In the genomic region with DNA sequence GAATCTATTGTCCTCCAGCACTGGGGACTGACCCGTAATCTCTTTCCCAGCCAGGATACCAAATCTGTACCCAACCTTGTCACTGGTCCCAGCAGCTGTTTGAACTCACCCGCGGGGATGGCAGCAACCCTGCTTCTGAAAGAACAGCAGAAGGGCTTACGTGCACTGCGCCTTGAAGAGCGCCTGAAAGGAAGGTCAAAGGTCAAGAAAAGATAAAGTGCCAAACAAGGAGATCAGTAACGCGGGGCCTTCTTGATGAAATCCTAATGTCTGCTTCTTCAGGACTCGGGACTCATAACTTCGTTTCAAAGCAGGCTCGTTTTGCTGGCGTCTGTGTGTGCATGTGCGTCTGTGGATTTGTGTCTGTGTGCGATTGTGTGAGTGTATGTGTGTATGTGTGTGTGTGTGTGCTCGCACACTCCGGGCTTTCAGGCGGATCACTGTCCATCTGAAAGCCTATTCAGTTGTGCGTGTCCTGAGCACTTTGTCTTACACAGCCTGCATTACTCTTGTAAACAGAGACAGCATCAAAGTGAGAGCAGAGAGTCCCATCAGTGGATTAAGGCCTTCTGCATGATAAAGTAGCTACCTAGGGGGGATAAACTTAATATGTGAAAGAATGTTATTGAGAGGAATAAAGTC, we compare ENCODE assay signal across 22 mouse cellular contexts.
A peak's percentile ranks its signal among the peaks of the same experiment; 100 is the strongest.
DNase-seq lines count a peak whose midpoint lies in the region; ATAC-seq and TF ChIP-seq lines count a peak whose summit lies in the region.
"Had no signal": no experiment of that assay in that cellular context is flagged by ENCODE, and none has a peak within 500 bp of the region (broad histone marks: within the 10 kb centered on the region; RNA-seq: fewer than 3 reads in every experiment).

No protein-coding gene starts in this region.

- no peak for TF ChIP-seq POLR2A in liver, adult 2 months (IDR thresholded peaks at IDR 0.05; ENCODE audit: extremely low read depth, insufficient read depth, low read length)

- H3K36me3 ChIP-seq in forebrain, embryonic 11.5 days (ENCODE audit: control insufficient read depth, insufficient read depth, low read length), result no peaks in the 10 kb centered on the region
- H3K36me3 ChIP-seq in forebrain, postnatal 0 days (ENCODE audit: insufficient read depth), result no peaks in the 10 kb centered on the region
- H3K36me3 ChIP-seq in liver, adult 2 months (ENCODE audit: control insufficient read depth, insufficient read depth, low read length), result no peaks in the 10 kb centered on the region
- H3K36me3 ChIP-seq in liver, postnatal 0 days (replicated peaks; ENCODE audit: insufficient read depth, low read length), result no peaks in the 10 kb centered on the region
- H3K36me3 ChIP-seq in embryonic facial prominence, embryonic 10.5 days (replicated peaks), result no peaks in the 10 kb centered on the region
- H3K36me3 ChIP-seq: forebrain, embryonic 10.5 days; G1E; hindbrain, embryonic 15.5 days; intestine, embryonic 15.5 days; limb, embryonic 13.5 days; neural tube, embryonic 13.5 days had no signal

- DNase-seq in forebrain, embryonic 11.5 days (ENCODE audit: low spot score), result no peak
- DNase-seq in forebrain, postnatal 0 days, result no peak
- peak; percentile 74 for DNase-seq in liver, adult 2 months (ENCODE audit: extremely low read depth, low read depth, low spot score)
- DNase-seq in liver, postnatal 0 days, result no peak
- peak; percentile 33 for DNase-seq in R1 (ENCODE audit: low read depth, low spot score)
- DNase-seq in embryonic facial prominence, embryonic 10.5 days (ENCODE audit: low spot score), result peak; percentile 21
- no peak for DNase-seq in layer of hippocampus, postnatal 36 days
- DNase-seq in layer of hippocampus, postnatal 10 days (ENCODE audit: low spot score in 2 of 2), result no peak
- DNase-seq: cerebellum, adult 8-10 months; gastrocnemius, postnatal 25 days; kidney, postnatal 36 days; layer of hippocampus, adult 9-11 months; right cerebral cortex, postnatal 25 days; thymus, postnatal 4 days had no signal

- H3K27ac ChIP-seq in forebrain, embryonic 11.5 days (ENCODE audit: low read depth, low read length), result no peak overlapping the region
- no peak overlapping the region for H3K27ac ChIP-seq in forebrain, postnatal 0 days (ENCODE audit: low read depth, low read length)
- 0 out of 2 replicates have a peak overlapping the region, but pooled peaks have one; percentile 4 for H3K27ac ChIP-seq in liver, adult 2 months (replicated peaks; ENCODE audit: insufficient read depth, low read depth, low read length)
- no peak overlapping the region for H3K27ac ChIP-seq in liver, postnatal 0 days (ENCODE audit: low read depth)
- H3K27ac ChIP-seq in embryonic facial prominence, embryonic 10.5 days (replicated peaks), result no peak overlapping the region
- H3K27ac ChIP-seq: forebrain, embryonic 10.5 days; hindbrain, embryonic 15.5 days; intestine, embryonic 15.5 days; limb, embryonic 13.5 days; liver, embryonic 14.5 days; neural tube, embryonic 13.5 days had no signal

- TF ChIP-seq EP300 in liver, postnatal 0 days (IDR thresholded peaks at IDR 0.05; ENCODE audit: low read depth), result no peak

- peaks cover 14% of the 10 kb centered on the region for H3K4me1 ChIP-seq in forebrain, embryonic 11.5 days (replicated peaks; ENCODE audit: control insufficient read depth, insufficient read depth, low read length)
- no peaks in the 10 kb centered on the region for H3K4me1 ChIP-seq in forebrain, postnatal 0 days (ENCODE audit: insufficient read depth)
- H3K4me1 ChIP-seq in liver, adult 2 months (ENCODE audit: control insufficient read depth, insufficient read depth, low read length), result peaks cover 16% of the 10 kb centered on the region
- no peaks in the 10 kb centered on the region; the same call in 1 of the 2 replicates for H3K4me1 ChIP-seq in liver, postnatal 0 days (ENCODE audit: insufficient read depth)
- peaks cover 17% of the 10 kb centered on the region for H3K4me1 ChIP-seq in embryonic facial prominence, embryonic 10.5 days
- H3K4me1 ChIP-seq: intestine, embryonic 15.5 days; limb, embryonic 13.5 days had no signal

- H3K27me3 ChIP-seq in forebrain, embryonic 11.5 days (ENCODE audit: control insufficient read depth, insufficient read depth, low read length), result peaks cover 3% of the 10 kb centered on the region; the same call in 1 of the 2 replicates
- H3K27me3 ChIP-seq in forebrain, postnatal 0 days (ENCODE audit: insufficient read depth, low read length), result peaks cover 8% of the 10 kb centered on the region; the same call in 1 of the 2 replicates
- H3K27me3 ChIP-seq in liver, adult 2 months (ENCODE audit: control insufficient read depth, insufficient read depth, low read length), result no peaks in the 10 kb centered on the region
- no peaks in the 10 kb centered on the region for H3K27me3 ChIP-seq in liver, postnatal 0 days (ENCODE audit: insufficient read depth, low read length)
- peaks cover 37% of the 10 kb centered on the region for H3K27me3 ChIP-seq in embryonic facial prominence, embryonic 10.5 days (replicated peaks; ENCODE audit: low read depth, poor library complexity, severe bottlenecking)
- H3K27me3 ChIP-seq: hindbrain, embryonic 15.5 days; intestine, embryonic 15.5 days; limb, embryonic 13.5 days; neural tube, embryonic 13.5 days had no signal

- H3K79me2 ChIP-seq in liver, adult 2 months (ENCODE audit: control insufficient read depth, insufficient read depth, low read length), result no peaks in the 10 kb centered on the region

- H3K9ac ChIP-seq in forebrain, embryonic 11.5 days (ENCODE audit: low read length), result no peak overlapping the region
- no peak overlapping the region for H3K9ac ChIP-seq in forebrain, postnatal 0 days
- no peak overlapping the region for H3K9ac ChIP-seq in liver, adult 2 months (ENCODE audit: low read depth, low read length)
- H3K9ac ChIP-seq in liver, postnatal 0 days (replicated peaks), result no peak overlapping the region
- H3K9ac ChIP-seq: hindbrain, embryonic 15.5 days; intestine, embryonic 15.5 days; limb, embryonic 13.5 days; liver, embryonic 14.5 days; neural tube, embryonic 13.5 days had no signal

- ATAC-seq in forebrain, embryonic 11.5 days (replicated peaks; ENCODE audit: low FRiP score), result peak; percentile 50
- no peak for ATAC-seq in forebrain, postnatal 0 days
- no peak for ATAC-seq in liver, postnatal 0 days
- ATAC-seq: CD4-positive, CD25-positive, alpha-beta regulatory T cell, adult 4 months; intestine, embryonic 15.5 days had no signal

- H3K9me3 ChIP-seq in forebrain, embryonic 11.5 days (ENCODE audit: control insufficient read depth, low read length), result no peaks in the 10 kb centered on the region
- no peaks in the 10 kb centered on the region for H3K9me3 ChIP-seq in forebrain, postnatal 0 days (ENCODE audit: low read length)
- H3K9me3 ChIP-seq in liver, postnatal 0 days (ENCODE audit: low read length), result no peaks in the 10 kb centered on the region
- no peaks in the 10 kb centered on the region for H3K9me3 ChIP-seq in embryonic facial prominence, embryonic 10.5 days
- H3K9me3 ChIP-seq: forebrain, embryonic 10.5 days; hindbrain, embryonic 15.5 days; intestine, embryonic 15.5 days; limb, embryonic 13.5 days; neural tube, embryonic 13.5 days had no signal

- no peak overlapping the region for H3K4me2 ChIP-seq in forebrain, embryonic 11.5 days (ENCODE audit: low read depth, low read length, severe bottlenecking)
- no peak overlapping the region for H3K4me2 ChIP-seq in forebrain, postnatal 0 days (ENCODE audit: low read depth)
- no peak overlapping the region for H3K4me2 ChIP-seq in liver, postnatal 0 days (ENCODE audit: low read depth, low read length)
- H3K4me2 ChIP-seq: hindbrain, embryonic 15.5 days; intestine, embryonic 15.5 days; limb, embryonic 13.5 days; neural tube, embryonic 13.5 days had no signal

- 8% methylated on average over 18 of the region's 18 CpGs for WGBS in forebrain, embryonic 11.5 days
- WGBS in forebrain, postnatal 0 days, result 23% methylated on average over 18 of the region's 18 CpGs
- WGBS in liver, adult 2 months, result 51% methylated on average over 18 of the region's 18 CpGs
- 56% methylated on average over 18 of the region's 18 CpGs for WGBS in liver, postnatal 0 days (ENCODE audit: insufficient replicate concordance)
- WGBS in embryonic facial prominence, embryonic 10.5 days, result 25% methylated on average over 18 of the region's 18 CpGs

- no peak for TF ChIP-seq CTCF in forebrain, postnatal 0 days (IDR thresholded peaks at IDR 0.05; ENCODE audit: low read depth)
- no peak for TF ChIP-seq CTCF in liver, adult 2 months (IDR thresholded peaks at IDR 0.05; ENCODE audit: low read depth, low read length)
- no peak for TF ChIP-seq CTCF in liver, postnatal 0 days (IDR thresholded peaks at IDR 0.05; ENCODE audit: low read depth)

- no peak overlapping the region for H3K4me3 ChIP-seq in forebrain, embryonic 11.5 days (ENCODE audit: low read depth, low read length)
- H3K4me3 ChIP-seq in forebrain, postnatal 0 days (ENCODE audit: low read depth, low read length), result no peak overlapping the region
- no peak overlapping the region for H3K4me3 ChIP-seq in liver, adult 2 months (ENCODE audit: insufficient read depth, low read depth, low read length)
- no peak overlapping the region for H3K4me3 ChIP-seq in liver, postnatal 0 days (ENCODE audit: low read depth, low read length)
- no peak overlapping the region for H3K4me3 ChIP-seq in embryonic facial prominence, embryonic 10.5 days
- H3K4me3 ChIP-seq: forebrain, embryonic 10.5 days; hindbrain, embryonic 15.5 days; intestine, embryonic 15.5 days; limb, embryonic 13.5 days; neural tube, embryonic 13.5 days had no signal

Comparison
In these comparisons a context has a peak if more than half of its experiments do, and no peak if none do; other contexts are left out.
1. DNase-seq: peak in liver, adult 2 months (single experiment), R1 (single experiment) and embryonic facial prominence, embryonic 10.5 days (single experiment); none in forebrain, embryonic 11.5 days (single experiment), forebrain, postnatal 0 days (single experiment), liver, postnatal 0 days (single experiment), layer of hippocampus, postnatal 36 days (0 of 2) and layer of hippocampus, postnatal 10 days (0 of 2).